Mouse (Mus musculus): Measurements from ENCODE around the gene Pianp. TPM values are rescaled to one million over a fixed set of nuclear protein-coding genes. Genes with fewer than 3 reads are reported as not detected.
A peak's percentile ranks its signal among the peaks of the same experiment; 100 is the strongest.

Pianp gene
- 3.4 and 5.4 TPM in 2 replicates for polyA plus RNA-seq (2012; rRNA removed)

GRCm38 (mm10) chr6:124996551-124997501 lies at the start of gene Pianp:
TSS of gene Pianp (plus strand) at chr6:124996694.
- no peak for TF ChIP-seq POLR2A (IDR thresholded peaks at IDR 0.05; ENCODE audit: low read depth, low read length)
- TF ChIP-seq CTCF (IDR thresholded peaks at IDR 0.05; ENCODE audit: extremely low read depth, insufficient read depth, insufficient read length, insufficient replicate concordance) = no peak
- peaks cover 14% of the 10 kb centered on the region for H3K4me1 ChIP-seq (ENCODE audit: control insufficient read depth, insufficient read depth, insufficient read length)
- H3K27ac ChIP-seq (ENCODE audit: insufficient read depth, low read length) = no peak within 1 kb of the TSS

GRCm38 (mm10) chr6:124953991-124954715 lies 42.3 kb upstream of the Pianp start:
- Histone ChIP-seq H3K27ac (ENCODE audit: insufficient read depth, low read length) (no peak overlapping the region), H3K36me3 (ENCODE audit: control insufficient read depth, insufficient read depth, low read length) (peaks cover 5% of the 10 kb centered on the region), H3K27me3 (ENCODE audit: control insufficient read depth, insufficient read depth, low read length) (no peaks in the 10 kb centered on the region), H3K4me3 (ENCODE audit: extremely low read depth, insufficient read depth, insufficient read length) (no peak overlapping the region), H3K4me1 (ENCODE audit: control insufficient read depth, insufficient read depth, insufficient read length) (no peaks in the 10 kb centered on the region)
- WGBS = 92% methylated on average over 2 of the region's 2 CpGs
- TF ChIP-seq CTCF (IDR thresholded peaks at IDR 0.05; ENCODE audit: extremely low read depth, insufficient read depth, insufficient read length, insufficient replicate concordance) = no peak
- no peak for DNase-seq (ENCODE audit: low read depth in 1 of 2, low spot score in 2 of 2)

More at GRCm38 (mm10) chr6:124996551-124997501, at the start of gene Pianp:
- Histone ChIP-seq H3K36me3 (ENCODE audit: control insufficient read depth, insufficient read depth, low read length) (no peaks in the 10 kb centered on the region), H3K4me3 (ENCODE audit: extremely low read depth, insufficient read depth, insufficient read length) (peak within 1 kb of the TSS; percentile 48), H3K27me3 (ENCODE audit: control insufficient read depth, insufficient read depth, low read length) (peaks cover 20% of the 10 kb centered on the region)
- DNase-seq (ENCODE audit: low read depth in 1 of 2, low spot score in 2 of 2) = peak; percentile 14 to 69
- WGBS = 2% methylated on average over 55 of the region's 78 CpGs

- Histone ChIP-seq H3K27me3 (ENCODE audit: control insufficient read depth, insufficient read depth, low read length) (no peaks in the 10 kb centered on the region), H3K27ac (ENCODE audit: insufficient read depth, low read length) (no peak overlapping the region), H3K4me1 (ENCODE audit: control insufficient read depth, insufficient read depth, insufficient read length) (no peaks in the 10 kb centered on the region), H3K36me3 (ENCODE audit: control insufficient read depth, insufficient read depth, low read length) (peaks cover 13% of the 10 kb centered on the region), H3K4me3 (ENCODE audit: extremely low read depth, insufficient read depth, insufficient read length) (no peak overlapping the region)
- no peak for DNase-seq (ENCODE audit: low read depth in 1 of 2, low spot score in 2 of 2)
- WGBS = 92% methylated on average over 4 of the region's 4 CpGs
- TF ChIP-seq POLR2A (IDR thresholded peaks at IDR 0.05; ENCODE audit: low read depth, low read length) = no peak
- no peak for TF ChIP-seq CTCF (IDR thresholded peaks at IDR 0.05; ENCODE audit: extremely low read depth, insufficient read depth, insufficient read length, insufficient replicate concordance)
Measured at GRCm38 (mm10) chr6:124955212-124955611, 41.3 kb upstream of the Pianp start.

GRCm38 (mm10) chr6:124958127-124958526 lies 38.4 kb upstream of the Pianp start:
- Histone ChIP-seq H3K27ac (ENCODE audit: insufficient read depth, low read length) (no peak overlapping the region), H3K36me3 (ENCODE audit: control insufficient read depth, insufficient read depth, low read length) (peaks cover 16% of the 10 kb centered on the region), H3K4me1 (ENCODE audit: control insufficient read depth, insufficient read depth, insufficient read length) (no peaks in the 10 kb centered on the region), H3K4me3 (ENCODE audit: extremely low read depth, insufficient read depth, insufficient read length) (no peak overlapping the region), H3K27me3 (ENCODE audit: control insufficient read depth, insufficient read depth, low read length) (no peaks in the 10 kb centered on the region)
- 81% methylated on average over 3 of the region's 3 CpGs for WGBS
- no peak for DNase-seq (ENCODE audit: low read depth in 1 of 2, low spot score in 2 of 2)
- TF ChIP-seq POLR2A (IDR thresholded peaks at IDR 0.05; ENCODE audit: low read depth, low read length) (no peak), CTCF (IDR thresholded peaks at IDR 0.05; ENCODE audit: extremely low read depth, insufficient read depth, insufficient read length, insufficient replicate concordance) (no peak)

DNA sequence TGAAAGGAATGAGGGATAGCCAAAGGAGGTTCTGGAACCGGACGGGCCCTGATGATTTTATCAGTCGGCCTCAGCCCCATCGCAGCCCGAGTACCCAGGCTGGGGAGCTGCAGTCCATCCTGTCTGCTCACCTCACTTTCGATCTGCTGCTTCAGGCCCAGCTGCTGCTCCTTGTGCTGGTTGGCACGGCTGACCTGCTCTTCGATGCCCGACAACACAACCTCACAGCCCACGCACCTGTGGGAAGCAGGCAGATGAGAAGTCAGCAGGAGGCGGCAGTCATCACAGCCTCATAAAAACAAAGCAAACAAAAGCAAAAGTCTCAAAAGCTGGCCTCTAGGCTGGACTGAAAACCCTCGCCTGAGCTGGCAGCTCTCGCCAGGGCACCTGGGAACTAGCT lies 36.5 kb upstream of the Pianp start:
- peaks cover 6% of the 10 kb centered on the region; the same call in 1 of the 2 replicates for H3K4me1 ChIP-seq (ENCODE audit: control insufficient read depth, insufficient read depth, insufficient read length)
- H3K4me3 ChIP-seq (ENCODE audit: extremely low read depth, insufficient read depth, insufficient read length) = no peak overlapping the region
- H3K27me3 ChIP-seq (ENCODE audit: control insufficient read depth, insufficient read depth, low read length) = no peaks in the 10 kb centered on the region
- WGBS = 96% methylated on average over 13 of the region's 13 CpGs
- no peak for DNase-seq (ENCODE audit: low read depth in 1 of 2, low spot score in 2 of 2)
- peaks cover 16% of the 10 kb centered on the region for H3K36me3 ChIP-seq (ENCODE audit: control insufficient read depth, insufficient read depth, low read length)
- TF ChIP-seq POLR2A (IDR thresholded peaks at IDR 0.05; ENCODE audit: low read depth, low read length) (no peak), CTCF (IDR thresholded peaks at IDR 0.05; ENCODE audit: extremely low read depth, insufficient read depth, insufficient read length, insufficient replicate concordance) (no peak)
- no peak overlapping the region for H3K27ac ChIP-seq (ENCODE audit: insufficient read depth, low read length)

DNA sequence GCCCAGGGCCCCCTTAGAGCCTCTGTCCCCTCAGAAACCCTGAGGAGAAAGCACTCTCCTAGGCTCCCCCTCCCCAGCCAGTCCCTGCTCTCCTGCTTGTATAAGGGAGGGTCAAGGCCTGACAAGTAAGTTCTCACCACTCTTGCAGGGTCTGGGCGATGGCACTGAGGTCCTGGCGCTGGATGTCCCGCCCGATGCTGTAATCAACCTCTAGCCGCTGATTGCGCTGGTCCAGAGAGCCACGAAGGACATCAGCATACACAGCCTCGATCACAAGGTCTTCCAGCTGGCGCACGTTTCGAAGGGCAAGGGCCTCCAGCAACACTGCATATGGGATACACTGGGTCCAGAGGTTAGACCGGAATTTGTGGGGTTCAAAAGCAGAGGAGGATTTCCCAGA lies 35.5 kb upstream of the Pianp start:
- H3K27ac ChIP-seq (ENCODE audit: insufficient read depth, low read length) = no peak overlapping the region
- no peaks in the 10 kb centered on the region for H3K27me3 ChIP-seq (ENCODE audit: control insufficient read depth, insufficient read depth, low read length)
- no peak overlapping the region for H3K4me3 ChIP-seq (ENCODE audit: extremely low read depth, insufficient read depth, insufficient read length)
- TF ChIP-seq POLR2A (IDR thresholded peaks at IDR 0.05; ENCODE audit: low read depth, low read length) (no peak), CTCF (IDR thresholded peaks at IDR 0.05; ENCODE audit: extremely low read depth, insufficient read depth, insufficient read length, insufficient replicate concordance) (no peak)
- H3K36me3 ChIP-seq (ENCODE audit: control insufficient read depth, insufficient read depth, low read length) = peaks cover 16% of the 10 kb centered on the region
- 96% methylated on average over 12 of the region's 12 CpGs for WGBS
- no peak for DNase-seq (ENCODE audit: low read depth in 1 of 2, low spot score in 2 of 2)
- H3K4me1 ChIP-seq (ENCODE audit: control insufficient read depth, insufficient read depth, insufficient read length) = peaks cover 7% of the 10 kb centered on the region; the same call in 1 of the 2 replicates
